Mouse (Mus musculus): ENCODE measurements at regions not wholly inside any gene's neighbourhood (a gene's known extent, or its start where the extent isn't known, plus 50 kb on each side); places are given as distances from the start of the nearest gene placed in this dataset.

DNA sequence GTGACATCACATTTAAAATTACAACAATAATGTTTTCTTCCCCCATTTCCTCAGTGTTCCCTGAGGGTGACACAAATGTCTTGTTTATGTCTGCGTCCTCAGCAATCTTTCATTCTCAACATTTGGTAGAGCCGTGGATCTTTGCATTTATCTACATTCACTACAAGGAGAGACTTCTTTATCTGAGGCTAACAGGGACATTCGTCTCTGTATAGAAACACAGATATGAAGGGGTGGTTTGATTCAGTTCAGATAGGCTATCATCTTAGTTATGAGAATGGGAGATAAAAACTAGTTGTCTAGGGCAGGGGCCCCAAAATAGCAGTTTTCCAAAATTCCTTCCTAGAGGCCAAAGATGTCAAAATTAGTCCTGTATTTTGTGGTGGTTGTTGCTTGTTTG, 111.2 kb downstream of the Car2 start:
- no peak for TF ChIP-seq POLR2A (IDR thresholded peaks at IDR 0.05; ENCODE audit: borderline replicate concordance, extremely low read depth, low read depth, low read length)
- TF ChIP-seq CTCF (IDR thresholded peaks at IDR 0.05; ENCODE audit: insufficient read depth, low read length): no peak

All from lung, adult 2 months (tissue).